Mouse (Mus musculus) intestine, embryonic 14.5 days (tissue): ENCODE measurements at regions not wholly inside any gene's neighbourhood (a gene's known extent, or its start where the extent isn't known, plus 50 kb on each side); places are given as distances from the start of the nearest gene placed in this dataset.

Experiments
- ATAC-seq: fragments of 200-750 bp; cut with Nextera tagmentation; replicated peaks from 2 replicates; pipeline ENCODE4 v1.8.0; 2017; ENCODE audit warnings: low read depth, moderate number of reproducible peaks, moderate TSS enrichment, moderate library complexity; ENCODE audit not compliant: low FRiP score, low TSS enrichment
- DNase-seq: peaks from one replicate; pipeline ENCODE4 v3.0.0-alpha.2; 2018; ENCODE audit warnings: low spot score
- H3K27ac ChIP-seq: fragments of 300-500 bp; sonication (generic); 2 replicates; pipeline ENCODE4 v1.5.1; 2014; ENCODE audit warnings: low read depth, mild to moderate bottlenecking, control low read depth
- H3K27me3 ChIP-seq: fragments of 300-500 bp; sonication (generic); replicated peaks from 2 replicates; pipeline ENCODE4 v1.6.1; 2014; ENCODE audit warnings: low read length, control low read depth; ENCODE audit not compliant: control insufficient read depth, insufficient read depth
- H3K36me3 ChIP-seq: fragments of 300-500 bp; sonication (generic); 2 replicates; pipeline ENCODE4 v1.6.1; 2014; ENCODE audit warnings: low read length, control low read depth; ENCODE audit not compliant: control insufficient read depth, insufficient read depth
- H3K4me1 ChIP-seq: fragments of 300-500 bp; sonication (generic); replicated peaks from 2 replicates; pipeline ENCODE4 v1.6.1; 2014; ENCODE audit warnings: low read length, control low read depth, mixed read lengths; ENCODE audit not compliant: control insufficient read depth, insufficient read depth
- H3K4me2 ChIP-seq: fragments of 300-500 bp; sonication (generic); 2 replicates; pipeline ENCODE4 v1.6.1; 2014; ENCODE audit warnings: low read length
- H3K4me3 ChIP-seq: fragments of 300-500 bp; sonication (generic); 2 replicates; pipeline ENCODE4 v1.5.1; 2014; ENCODE audit warnings: low read depth, low read length, control low read depth, mixed read lengths
- H3K9ac ChIP-seq: fragments of 300-500 bp; sonication (generic); 2 replicates; pipeline ENCODE4 v1.6.1; 2014; ENCODE audit warnings: mild to moderate bottlenecking, low read length
- H3K9me3 ChIP-seq: fragments of 300-500 bp; sonication (generic); 2 replicates; pipeline ENCODE4 v1.6.1; 2016; ENCODE audit warnings: low read length, control low read depth; ENCODE audit not compliant: control insufficient read depth
- WGBS: fragments of 180-500 bp; shearing (Covaris S2); extraction: QIAGEN DNeasy Blood & Tissue Kit; methylation state at CpG from one replicate; pipeline ENCODE4 v1.1.7; 2014; 5-methylcytosine and 5-hydroxymethylcytosine counted together

- Histone ChIP-seq H3K27ac (no peak overlapping the region), H3K4me3 (no peak overlapping the region), H3K4me1 (no peaks in the 10 kb centered on the region), H3K4me2 (no peak overlapping the region), H3K36me3 (no peaks in the 10 kb centered on the region), H3K27me3 (no peaks in the 10 kb centered on the region), H3K9ac (no peak overlapping the region), H3K9me3 (no peaks in the 10 kb centered on the region)
- ATAC-seq, result no peak
- no peak for DNase-seq
- WGBS, result 90% methylated on average over 1 of the region's 1 CpGs
Measured at GRCm38 (mm10) chr15:67412394-67412793, 911.7 kb upstream of the Lrrc6 start.

- Histone ChIP-seq H3K27ac (no peak overlapping the region), H3K9me3 (no peaks in the 10 kb centered on the region), H3K4me3 (no peak overlapping the region), H3K27me3 (no peaks in the 10 kb centered on the region), H3K36me3 (no peaks in the 10 kb centered on the region), H3K9ac (no peak overlapping the region), H3K4me2 (no peak overlapping the region), H3K4me1 (no peaks in the 10 kb centered on the region)
- whole genome bisulfite sequencing, result 88% methylated on average over 2 of the region's 2 CpGs
- DNase-seq (no peak), ATAC-seq (no peak)
Measured at GRCm38 (mm10) chr15:67411657-67412056, 910.9 kb upstream of the Lrrc6 start.

- H3K36me3 ChIP-seq, result no peaks in the 10 kb centered on the region
- H3K9ac ChIP-seq, result no peak overlapping the region
- H3K4me3 ChIP-seq, result no peak overlapping the region
- DNase-seq, result no peak
- 80% methylated on average over 1 of the region's 1 CpGs for WGBS
- no peak overlapping the region for H3K27ac ChIP-seq
- no peaks in the 10 kb centered on the region for H3K27me3 ChIP-seq
- no peaks in the 10 kb centered on the region for H3K9me3 ChIP-seq
- ATAC-seq, result no peak
- no peaks in the 10 kb centered on the region for H3K4me1 ChIP-seq
- no peak overlapping the region for H3K4me2 ChIP-seq
Measured at GRCm38 (mm10) chr15:67410012-67410411, 909.3 kb upstream of the Lrrc6 start.

- no peaks in the 10 kb centered on the region for H3K36me3 ChIP-seq
- no peak overlapping the region for H3K9ac ChIP-seq
- 69% methylated on average over 9 of the region's 9 CpGs for WGBS
- H3K27me3 ChIP-seq, result no peaks in the 10 kb centered on the region
- H3K27ac ChIP-seq, result no peak overlapping the region
- no peak overlapping the region for H3K4me2 ChIP-seq
- DNase-seq (no peak), ATAC-seq (no peak)
- no peaks in the 10 kb centered on the region for H3K9me3 ChIP-seq
- no peaks in the 10 kb centered on the region for H3K4me1 ChIP-seq
- H3K4me3 ChIP-seq, result no peak overlapping the region
Measured at GRCm38 (mm10) chr15:67408871-67409559, 908.3 kb upstream of the Lrrc6 start.

GRCm38 (mm10) chr15:67407244-67407643, 906.5 kb upstream of the Lrrc6 start:
- no peaks in the 10 kb centered on the region for H3K36me3 ChIP-seq
- H3K4me1 ChIP-seq, result no peaks in the 10 kb centered on the region
- DNase-seq (no peak), ATAC-seq (no peak)
- no peak overlapping the region for H3K27ac ChIP-seq
- no peak overlapping the region for H3K4me2 ChIP-seq
- no peak overlapping the region for H3K9ac ChIP-seq
- H3K4me3 ChIP-seq, result no peak overlapping the region
- 67% methylated on average over 2 of the region's 2 CpGs for WGBS
- no peaks in the 10 kb centered on the region for H3K27me3 ChIP-seq
- no peaks in the 10 kb centered on the region for H3K9me3 ChIP-seq

- Histone ChIP-seq H3K27me3 (no peaks in the 10 kb centered on the region), H3K27ac (no peak overlapping the region), H3K4me3 (no peak overlapping the region), H3K4me2 (no peak overlapping the region), H3K36me3 (no peaks in the 10 kb centered on the region), H3K4me1 (no peaks in the 10 kb centered on the region), H3K9me3 (no peaks in the 10 kb centered on the region), H3K9ac (no peak overlapping the region)
- DNase-seq, result no peak
- WGBS, result 61% methylated on average over 2 of the region's 2 CpGs
- no peak for ATAC-seq
Measured at GRCm38 (mm10) chr15:67405523-67405922, 904.8 kb upstream of the Lrrc6 start.

GRCm38 (mm10) chr15:67405011-67405410, 904.3 kb upstream of the Lrrc6 start:
- Histone ChIP-seq H3K36me3 (no peaks in the 10 kb centered on the region), H3K27me3 (no peaks in the 10 kb centered on the region), H3K4me2 (no peak overlapping the region), H3K4me1 (no peaks in the 10 kb centered on the region), H3K27ac (no peak overlapping the region), H3K9ac (no peak overlapping the region), H3K9me3 (no peaks in the 10 kb centered on the region), H3K4me3 (no peak overlapping the region)
- WGBS, result 78% methylated on average over 2 of the region's 2 CpGs
- ATAC-seq (no peak), DNase-seq (no peak)

GRCm38 (mm10) chr15:67402310-67402709, 901.6 kb upstream of the Lrrc6 start:
- ATAC-seq (no peak), DNase-seq (no peak)
- Histone ChIP-seq H3K27ac (no peak overlapping the region), H3K9me3 (no peaks in the 10 kb centered on the region), H3K36me3 (no peaks in the 10 kb centered on the region), H3K27me3 (no peaks in the 10 kb centered on the region), H3K4me1 (no peaks in the 10 kb centered on the region), H3K4me2 (no peak overlapping the region), H3K4me3 (no peak overlapping the region), H3K9ac (no peak overlapping the region)

- H3K27ac ChIP-seq, result no peak overlapping the region
- H3K4me3 ChIP-seq, result no peak overlapping the region
- no peak overlapping the region for H3K4me2 ChIP-seq
- no peak for DNase-seq
- no peak for ATAC-seq
- H3K27me3 ChIP-seq, result no peaks in the 10 kb centered on the region
- no peaks in the 10 kb centered on the region for H3K36me3 ChIP-seq
- no peak overlapping the region for H3K9ac ChIP-seq
- WGBS, result 82% methylated on average over 5 of the region's 5 CpGs
- no peaks in the 10 kb centered on the region for H3K9me3 ChIP-seq
- H3K4me1 ChIP-seq, result no peaks in the 10 kb centered on the region
Measured at GRCm38 (mm10) chr15:67397269-67397668, 896.6 kb upstream of the Lrrc6 start.
